Mouse (Mus musculus): ENCODE data around the gene Napa. TPM values are rescaled to one million over a fixed set of nuclear protein-coding genes. Genes with fewer than 3 reads are reported as not detected.

The Napa gene
- polyA plus RNA-seq, 2 experiments, result 107 to 110 TPM

- ATAC-seq (ENCODE audit: insufficient read depth), result no peak
- Histone ChIP-seq H3K27ac (no peak overlapping the region), H3K4me3 (ENCODE audit: insufficient read depth in 1 of 2, low read depth in 2 of 2, low read length in 2 of 2) (no peak overlapping the region), H3K4me1 (replicated peaks; ENCODE audit: control insufficient read depth in 2 of 2, insufficient read depth in 2 of 2, low read length in 1 of 2) (no peaks in the 10 kb centered on the region), H3K27me3 (ENCODE audit: control insufficient read depth, insufficient read depth, low read length) (no peaks in the 10 kb centered on the region; the same call in 1 of the 2 replicates), H3K36me3 (replicated peaks; ENCODE audit: control insufficient read depth, insufficient read depth, low read depth) (no peaks in the 10 kb centered on the region), H3K9ac (replicated peaks) (no peak overlapping the region), H3K4me2 (ENCODE audit: low read depth) (no peak overlapping the region), H3K9me3 (ENCODE audit: control insufficient read depth, low read length) (no peaks in the 10 kb centered on the region)
- no peak for DNase-seq (ENCODE audit: low read depth in 3 of 3, low spot score in 3 of 3)
- 45% methylated on average over 2 of the region's 2 CpGs for WGBS (ENCODE audit: insufficient replicate concordance)
- TF ChIP-seq CTCF (IDR thresholded peaks at IDR 0.05; ENCODE audit: low read depth), result no peak
- TF ChIP-seq EP300 (IDR thresholded peaks at IDR 0.05; ENCODE audit: low read depth), result no peak
Measured at GRCm38 (mm10) chr7:16087587-16087986, 10.7 kb upstream of the Napa start.

GRCm38 (mm10) chr7:16094592-16094991, 3.7 kb upstream of the Napa start:
- ATAC-seq (ENCODE audit: insufficient read depth) (no peak), DNase-seq (ENCODE audit: low read depth in 3 of 3, low spot score in 3 of 3) (no peak)
- Histone ChIP-seq H3K4me3 (ENCODE audit: insufficient read depth in 1 of 2, low read depth in 2 of 2, low read length in 2 of 2) (no peak overlapping the region), H3K27ac (no peak overlapping the region), H3K27me3 (ENCODE audit: control insufficient read depth, insufficient read depth, low read length) (no peaks in the 10 kb centered on the region; the same call in none of the 2 replicates), H3K9me3 (ENCODE audit: control insufficient read depth, low read length) (no peaks in the 10 kb centered on the region), H3K9ac (replicated peaks) (no peak overlapping the region), H3K36me3 (replicated peaks; ENCODE audit: control insufficient read depth, insufficient read depth, low read depth) (no peaks in the 10 kb centered on the region), H3K4me1 (replicated peaks; ENCODE audit: control insufficient read depth in 2 of 2, insufficient read depth in 2 of 2, low read length in 1 of 2) (peaks cover 2 to 7% of the 10 kb centered on the region in 2 experiments), H3K4me2 (ENCODE audit: low read depth) (no peak overlapping the region)
- TF ChIP-seq EP300 (IDR thresholded peaks at IDR 0.05; ENCODE audit: low read depth), result no peak
- no peak for TF ChIP-seq CTCF (IDR thresholded peaks at IDR 0.05; ENCODE audit: low read depth)
- WGBS (ENCODE audit: insufficient replicate concordance), result 54% methylated on average over 3 of the region's 3 CpGs

- Histone ChIP-seq H3K9me3 (ENCODE audit: control insufficient read depth, low read length) (no peaks in the 10 kb centered on the region), H3K4me1 (replicated peaks; ENCODE audit: control insufficient read depth in 2 of 2, insufficient read depth in 2 of 2, low read length in 1 of 2) (peaks cover 13 to 21% of the 10 kb centered on the region in 2 experiments), H3K36me3 (replicated peaks; ENCODE audit: control insufficient read depth, insufficient read depth, low read depth) (peaks cover 35% of the 10 kb centered on the region), H3K4me3 (ENCODE audit: insufficient read depth in 1 of 2, low read depth in 2 of 2, low read length in 2 of 2) (peak overlapping the region; percentile 81 to 98), H3K4me2 (ENCODE audit: low read depth) (peak overlapping the region; percentile 81), H3K27me3 (ENCODE audit: control insufficient read depth, insufficient read depth, low read length) (no peaks in the 10 kb centered on the region; the same call in none of the 2 replicates), H3K27ac (peak overlapping the region; percentile 77), H3K9ac (replicated peaks) (peak overlapping the region; percentile 98)
- DNase-seq (ENCODE audit: low read depth in 3 of 3, low spot score in 3 of 3) (peak; percentile 66 to 71 (median 66)), ATAC-seq (ENCODE audit: insufficient read depth) (peak; percentile 44)
- 17% methylated on average over 4 of the region's 4 CpGs for WGBS (ENCODE audit: insufficient replicate concordance)
- TF ChIP-seq EP300 (IDR thresholded peaks at IDR 0.05; ENCODE audit: low read depth), result no peak
- TF ChIP-seq CTCF (IDR thresholded peaks at IDR 0.05; ENCODE audit: low read depth), result no peak
Measured at GRCm38 (mm10) chr7:16099901-16100300, 1.6 kb downstream of the Napa start.

DNA sequence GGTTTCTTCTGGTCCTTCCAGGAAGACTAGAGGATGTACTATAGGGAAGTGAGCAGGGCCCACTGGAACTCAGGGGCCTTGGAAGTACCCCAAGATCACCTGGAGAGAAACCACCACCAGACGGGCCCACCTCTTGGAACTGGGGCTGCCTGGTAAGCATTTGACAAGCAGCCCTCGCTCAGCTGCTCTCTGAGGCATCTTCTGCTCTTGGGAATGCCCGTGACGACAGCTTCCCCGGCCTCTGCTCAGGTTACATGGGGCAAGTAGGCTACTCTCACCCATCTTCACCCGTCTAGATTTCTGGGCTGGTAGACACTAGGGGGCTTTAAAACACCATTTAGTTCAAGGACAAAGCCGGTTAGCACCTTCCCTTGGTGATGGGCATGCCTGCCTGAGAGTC, 2.8 kb downstream of the Napa start:
- no peak for ATAC-seq (ENCODE audit: insufficient read depth)
- Histone ChIP-seq H3K9ac (replicated peaks) (peak overlapping the region; percentile 98; the same call in 1 of the 2 replicates), H3K4me1 (replicated peaks; ENCODE audit: control insufficient read depth in 2 of 2, insufficient read depth in 2 of 2, low read length in 1 of 2) (peaks cover 13 to 21% of the 10 kb centered on the region in 2 experiments), H3K27ac (peak overlapping the region; percentile 77), H3K4me2 (ENCODE audit: low read depth) (peak overlapping the region; percentile 81), H3K9me3 (ENCODE audit: control insufficient read depth, low read length) (no peaks in the 10 kb centered on the region), H3K36me3 (replicated peaks; ENCODE audit: control insufficient read depth, insufficient read depth, low read depth) (peaks cover 35% of the 10 kb centered on the region), H3K4me3 (ENCODE audit: insufficient read depth in 1 of 2, low read depth in 2 of 2, low read length in 2 of 2) (peak overlapping the region in 1 of 2 experiments; percentile 81; a peak in 2 of 4 replicates), H3K27me3 (ENCODE audit: control insufficient read depth, insufficient read depth, low read length) (no peaks in the 10 kb centered on the region)
- TF ChIP-seq CTCF (IDR thresholded peaks at IDR 0.05; ENCODE audit: low read depth), result no peak
- no peak for TF ChIP-seq EP300 (IDR thresholded peaks at IDR 0.05; ENCODE audit: low read depth)
- WGBS (ENCODE audit: insufficient replicate concordance), result 85% methylated on average over 7 of the region's 7 CpGs
- no peak for DNase-seq (ENCODE audit: low read depth in 3 of 3, low spot score in 3 of 3)

DNA sequence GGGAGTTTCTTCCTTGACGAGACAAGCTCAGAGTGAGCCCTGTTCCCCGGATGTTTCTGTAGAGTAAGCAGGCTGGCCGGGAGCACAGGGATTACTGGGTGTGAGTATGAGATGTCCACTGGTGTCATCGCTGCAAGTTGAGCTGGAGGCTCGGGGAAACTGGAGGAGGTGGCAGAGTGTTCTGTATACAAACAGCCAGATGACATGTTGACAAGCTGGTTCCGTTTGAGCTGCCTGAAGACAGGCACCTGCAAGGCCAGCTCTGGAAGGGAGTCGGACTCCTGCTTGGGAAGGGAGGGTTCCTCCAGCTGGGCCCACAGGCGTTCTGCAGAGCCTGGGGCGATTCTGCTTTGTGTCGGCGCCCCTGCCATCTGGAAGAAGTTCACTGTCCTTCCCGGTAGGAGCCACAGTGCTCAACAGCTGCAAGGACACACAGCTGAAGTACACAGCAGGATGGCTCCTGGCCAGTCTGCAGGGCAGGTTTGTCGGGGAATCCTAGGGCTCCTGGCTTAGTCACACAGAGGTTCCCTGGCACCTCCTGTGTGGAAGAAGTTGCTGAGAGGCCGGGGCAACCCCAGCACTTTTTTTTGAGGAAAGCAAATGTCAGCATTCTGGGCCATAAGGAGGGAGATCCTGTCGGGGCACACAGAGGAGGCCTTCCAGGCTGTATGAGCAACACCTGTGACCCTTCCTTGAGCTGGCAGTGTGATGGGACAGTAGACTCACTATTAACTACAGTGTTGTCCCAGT, 3.6 kb downstream of the Napa start:
- DNase-seq (ENCODE audit: low read depth in 3 of 3, low spot score in 3 of 3) (no peak), ATAC-seq (ENCODE audit: insufficient read depth) (no peak)
- peaks cover 35% of the 10 kb centered on the region for H3K36me3 ChIP-seq (replicated peaks; ENCODE audit: control insufficient read depth, insufficient read depth, low read depth)
- H3K27ac ChIP-seq, result no peak overlapping the region
- TF ChIP-seq CTCF (IDR thresholded peaks at IDR 0.05; ENCODE audit: low read depth), result no peak
- no peak for TF ChIP-seq EP300 (IDR thresholded peaks at IDR 0.05; ENCODE audit: low read depth)
- no peak overlapping the region for H3K4me3 ChIP-seq (ENCODE audit: insufficient read depth in 1 of 2, low read depth in 2 of 2, low read length in 2 of 2)
- no peak overlapping the region for H3K4me2 ChIP-seq (ENCODE audit: low read depth)
- WGBS (ENCODE audit: insufficient replicate concordance), result 83% methylated on average over 15 of the region's 15 CpGs
- no peaks in the 10 kb centered on the region for H3K27me3 ChIP-seq (ENCODE audit: control insufficient read depth, insufficient read depth, low read length)
- H3K4me1 ChIP-seq (replicated peaks; ENCODE audit: control insufficient read depth in 2 of 2, insufficient read depth in 2 of 2, low read length in 1 of 2), result peaks cover 13 to 21% of the 10 kb centered on the region in 2 experiments
- H3K9ac ChIP-seq (replicated peaks), result no peak overlapping the region
- no peaks in the 10 kb centered on the region for H3K9me3 ChIP-seq (ENCODE audit: control insufficient read depth, low read length)
